Mouse (Mus musculus): ENCODE measurements around the gene Shank3. TPM values are rescaled to one million over a fixed set of nuclear protein-coding genes. Genes with fewer than 3 reads are reported as not detected.
A peak's percentile ranks its signal among the peaks of the same experiment; 100 is the strongest.

Shank3 gene
- polyA plus RNA-seq, 1 experiment from 2014 or later, result 2.5 TPM

GRCm38 (mm10) chr15:89589146-89589545 is 89.7 kb downstream of the Shank3 start:
- Histone ChIP-seq H3K27me3 (ENCODE audit: control insufficient read depth, insufficient read depth, low read depth, low read length) (no peaks in the 10 kb centered on the region), H3K9ac (ENCODE audit: low read length) (no peak overlapping the region), H3K27ac (ENCODE audit: low read length) (no peak overlapping the region), H3K4me2 (ENCODE audit: low read depth, low read length) (no peak overlapping the region), H3K9me3 (ENCODE audit: control insufficient read depth, low read length) (no peaks in the 10 kb centered on the region), H3K4me1 (replicated peaks; ENCODE audit: control insufficient read depth, insufficient read depth, low read length) (peaks cover 5% of the 10 kb centered on the region; the same call in 1 of the 2 replicates), H3K4me3 (ENCODE audit: low read length) (no peak overlapping the region), H3K36me3 (ENCODE audit: control insufficient read depth, insufficient read depth, low read length) (peaks cover 4% of the 10 kb centered on the region; the same call in 1 of the 2 replicates)
- ATAC-seq (ENCODE audit: low read depth), result no peak
- WGBS, result 61% methylated on average over 5 of the region's 5 CpGs

GRCm38 (mm10) chr15:89591317-89591716 is 91.9 kb downstream of the Shank3 start:
- H3K9me3 ChIP-seq (ENCODE audit: control insufficient read depth, low read length), result no peaks in the 10 kb centered on the region
- peak overlapping the region; percentile 77 for H3K4me2 ChIP-seq (ENCODE audit: low read depth, low read length)
- H3K4me3 ChIP-seq (ENCODE audit: low read length), result peak overlapping the region; percentile 80
- ATAC-seq (ENCODE audit: low read depth), result peak; percentile 29
- no peak overlapping the region for H3K27ac ChIP-seq (ENCODE audit: low read length)
- no peaks in the 10 kb centered on the region for H3K27me3 ChIP-seq (ENCODE audit: control insufficient read depth, insufficient read depth, low read depth, low read length)
- under 1% methylated on average over 30 of the region's 30 CpGs for WGBS
- H3K9ac ChIP-seq (ENCODE audit: low read length), result peak overlapping the region; percentile 82
- no peaks in the 10 kb centered on the region for H3K36me3 ChIP-seq (ENCODE audit: control insufficient read depth, insufficient read depth, low read length)
- H3K4me1 ChIP-seq (replicated peaks; ENCODE audit: control insufficient read depth, insufficient read depth, low read length), result peaks cover 5% of the 10 kb centered on the region; the same call in 1 of the 2 replicates

- Histone ChIP-seq H3K36me3 (ENCODE audit: control insufficient read depth, insufficient read depth, low read length) (no peaks in the 10 kb centered on the region), H3K9me3 (ENCODE audit: control insufficient read depth, low read length) (no peaks in the 10 kb centered on the region), H3K4me3 (ENCODE audit: low read length) (peak within 1 kb of the TSS; percentile 80), H3K27me3 (ENCODE audit: control insufficient read depth, insufficient read depth, low read depth, low read length) (no peaks in the 10 kb centered on the region), H3K4me1 (replicated peaks; ENCODE audit: control insufficient read depth, insufficient read depth, low read length) (peaks cover 5% of the 10 kb centered on the region; the same call in 1 of the 2 replicates), H3K27ac (ENCODE audit: low read length) (no peak within 1 kb of the TSS), H3K9ac (ENCODE audit: low read length) (peak within 1 kb of the TSS; percentile 82), H3K4me2 (ENCODE audit: low read depth, low read length) (peak within 1 kb of the TSS; percentile 77)
- peak; percentile 97 for ATAC-seq (ENCODE audit: low read depth)
- WGBS, result under 1% methylated on average over 35 of the region's 35 CpGs
Measured at GRCm38 (mm10) chr15:89591723-89592455, 92.5 kb downstream of the Shank3 start, which contains the start of gene Rabl2. Gene Rabl2 (minus strand): TSS chr15:89591923.

- H3K9me3 ChIP-seq (ENCODE audit: control insufficient read depth, low read length), result no peaks in the 10 kb centered on the region
- no peaks in the 10 kb centered on the region for H3K36me3 ChIP-seq (ENCODE audit: control insufficient read depth, insufficient read depth, low read length)
- no peak for ATAC-seq (ENCODE audit: low read depth)
- H3K4me1 ChIP-seq (replicated peaks; ENCODE audit: control insufficient read depth, insufficient read depth, low read length), result peaks cover 5% of the 10 kb centered on the region; the same call in 1 of the 2 replicates
- H3K27me3 ChIP-seq (ENCODE audit: control insufficient read depth, insufficient read depth, low read depth, low read length), result no peaks in the 10 kb centered on the region
- no peak overlapping the region for H3K4me3 ChIP-seq (ENCODE audit: low read length)
- H3K27ac ChIP-seq (ENCODE audit: low read length), result no peak overlapping the region
- H3K9ac ChIP-seq (ENCODE audit: low read length), result no peak overlapping the region
- no peak overlapping the region for H3K4me2 ChIP-seq (ENCODE audit: low read depth, low read length)
- WGBS, result 42% methylated on average over 4 of the region's 4 CpGs
Measured at GRCm38 (mm10) chr15:89592548-89592947, 93.1 kb downstream of the Shank3 start.

GRCm38 (mm10) chr15:89605822-89606570 is 106.6 kb downstream of the Shank3 start:
- ATAC-seq (ENCODE audit: low read depth), result no peak
- H3K4me2 ChIP-seq (ENCODE audit: low read depth, low read length), result no peak overlapping the region
- no peaks in the 10 kb centered on the region for H3K36me3 ChIP-seq (ENCODE audit: control insufficient read depth, insufficient read depth, low read length)
- H3K27ac ChIP-seq (ENCODE audit: low read length), result no peak overlapping the region
- no peak overlapping the region for H3K4me3 ChIP-seq (ENCODE audit: low read length)
- H3K9ac ChIP-seq (ENCODE audit: low read length), result no peak overlapping the region
- H3K27me3 ChIP-seq (ENCODE audit: control insufficient read depth, insufficient read depth, low read depth, low read length), result no peaks in the 10 kb centered on the region
- H3K4me1 ChIP-seq (replicated peaks; ENCODE audit: control insufficient read depth, insufficient read depth, low read length), result no peaks in the 10 kb centered on the region
- 66% methylated on average over 12 of the region's 12 CpGs for WGBS
- no peaks in the 10 kb centered on the region for H3K9me3 ChIP-seq (ENCODE audit: control insufficient read depth, low read length)

GRCm38 (mm10) chr15:89607480-89607879 is 108.1 kb downstream of the Shank3 start:
- WGBS, result 69% methylated on average over 8 of the region's 8 CpGs
- no peak overlapping the region for H3K4me3 ChIP-seq (ENCODE audit: low read length)
- no peak overlapping the region for H3K4me2 ChIP-seq (ENCODE audit: low read depth, low read length)
- no peak overlapping the region for H3K27ac ChIP-seq (ENCODE audit: low read length)
- H3K27me3 ChIP-seq (ENCODE audit: control insufficient read depth, insufficient read depth, low read depth, low read length), result no peaks in the 10 kb centered on the region
- H3K4me1 ChIP-seq (replicated peaks; ENCODE audit: control insufficient read depth, insufficient read depth, low read length), result no peaks in the 10 kb centered on the region
- no peaks in the 10 kb centered on the region for H3K9me3 ChIP-seq (ENCODE audit: control insufficient read depth, low read length)
- no peak overlapping the region for H3K9ac ChIP-seq (ENCODE audit: low read length)
- ATAC-seq (ENCODE audit: low read depth), result no peak
- no peaks in the 10 kb centered on the region for H3K36me3 ChIP-seq (ENCODE audit: control insufficient read depth, insufficient read depth, low read length)

DNA sequence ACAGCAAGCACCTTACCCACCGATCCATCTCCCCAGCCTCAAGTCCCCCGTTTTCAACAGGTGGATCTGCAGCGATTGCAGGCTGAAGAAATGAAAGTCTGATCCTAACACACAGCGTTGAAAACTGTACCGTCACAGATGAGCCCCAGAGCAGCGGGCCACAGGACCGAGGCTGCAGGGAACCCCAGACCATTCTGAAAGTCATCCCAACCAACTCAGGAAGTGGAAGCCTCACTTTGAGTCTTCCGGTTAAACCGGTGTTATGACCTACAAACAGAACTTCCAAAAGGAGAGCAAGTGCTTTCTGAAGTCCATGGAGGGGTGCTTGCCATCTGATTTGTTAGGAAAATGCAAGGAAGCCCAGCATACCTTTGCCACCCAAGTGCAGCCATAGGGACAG is 108.5 kb downstream of the Shank3 start:
- Histone ChIP-seq H3K27ac (ENCODE audit: low read length) (no peak overlapping the region), H3K36me3 (ENCODE audit: control insufficient read depth, insufficient read depth, low read length) (no peaks in the 10 kb centered on the region), H3K4me3 (ENCODE audit: low read length) (no peak overlapping the region), H3K27me3 (ENCODE audit: control insufficient read depth, insufficient read depth, low read depth, low read length) (no peaks in the 10 kb centered on the region), H3K4me2 (ENCODE audit: low read depth, low read length) (no peak overlapping the region), H3K4me1 (replicated peaks; ENCODE audit: control insufficient read depth, insufficient read depth, low read length) (no peaks in the 10 kb centered on the region), H3K9ac (ENCODE audit: low read length) (no peak overlapping the region), H3K9me3 (ENCODE audit: control insufficient read depth, low read length) (no peaks in the 10 kb centered on the region)
- no peak for ATAC-seq (ENCODE audit: low read depth)
- WGBS, result 74% methylated on average over 9 of the region's 9 CpGs

Other genes with a start within 250 kb of the Shank3 start
- 42.2 and 50.5 TPM in 2 replicates for gene Sbf1, start 184.3 kb upstream of the Shank3 start, polyA plus RNA-seq (2015; fragmentation: Nextera tagmentation; extraction: Ambion mirVana)
- gene Adm2, start 176.9 kb upstream of the Shank3 start, polyA plus RNA-seq (2015; fragmentation: Nextera tagmentation; extraction: Ambion mirVana), result 0.64 and 1.0 TPM in 2 replicates
- gene Miox, start 165.2 kb upstream of the Shank3 start, polyA plus RNA-seq (2015; fragmentation: Nextera tagmentation; extraction: Ambion mirVana), result not detected in 2 replicates
- gene Lmf2, start 144.0 kb upstream of the Shank3 start, polyA plus RNA-seq (2015; fragmentation: Nextera tagmentation; extraction: Ambion mirVana), result 79.0 and 83.6 TPM in 2 replicates
- 158 and 172 TPM in 2 replicates for gene Ncaph2, start 143.9 kb upstream of the Shank3 start, polyA plus RNA-seq (2015; fragmentation: Nextera tagmentation; extraction: Ambion mirVana)
- 3.4 and 7.7 TPM in 2 replicates for gene Sco2, start 125.8 kb upstream of the Shank3 start, polyA plus RNA-seq (2015; fragmentation: Nextera tagmentation; extraction: Ambion mirVana)
- gene Tymp, start 122.6 kb upstream of the Shank3 start, polyA plus RNA-seq (2015; fragmentation: Nextera tagmentation; extraction: Ambion mirVana), result 1.5 and 1.6 TPM in 2 replicates
- 9.6 and 16.1 TPM in 2 replicates for gene Odf3b, start 120.3 kb upstream of the Shank3 start, polyA plus RNA-seq (2015; fragmentation: Nextera tagmentation; extraction: Ambion mirVana)
- gene Klhdc7b, start 114.7 kb upstream of the Shank3 start, polyA plus RNA-seq (2015; fragmentation: Nextera tagmentation; extraction: Ambion mirVana), result 0.04 TPM in 1 of 2 replicates, not detected in the other
- gene Syce3, start 89.1 kb upstream of the Shank3 start, polyA plus RNA-seq (2015; fragmentation: Nextera tagmentation; extraction: Ambion mirVana), result not detected in 2 replicates
- gene Cpt1b, start 73.8 kb upstream of the Shank3 start, polyA plus RNA-seq (2015; fragmentation: Nextera tagmentation; extraction: Ambion mirVana), result 4.7 and 5.7 TPM in 2 replicates
- 2.6 and 2.9 TPM in 2 replicates for gene C730034F03Rik, start 70.0 kb upstream of the Shank3 start, polyA plus RNA-seq (2015; fragmentation: Nextera tagmentation; extraction: Ambion mirVana)
- not detected in 2 replicates for gene Gm44502, start 69.9 kb upstream of the Shank3 start, polyA plus RNA-seq (2015; fragmentation: Nextera tagmentation; extraction: Ambion mirVana)
- 58.4 and 60.4 TPM in 2 replicates for gene Chkb, start 69.7 kb upstream of the Shank3 start, polyA plus RNA-seq (2015; fragmentation: Nextera tagmentation; extraction: Ambion mirVana)
- 0.50 and 0.74 TPM in 2 replicates for gene Mapk8ip2, start 45.7 kb upstream of the Shank3 start, polyA plus RNA-seq (2015; fragmentation: Nextera tagmentation; extraction: Ambion mirVana)
- gene Arsa, start 22.2 kb upstream of the Shank3 start, polyA plus RNA-seq (2015; fragmentation: Nextera tagmentation; extraction: Ambion mirVana), result 22.1 and 27.0 TPM in 2 replicates
- 0.14 and 0.20 TPM in 2 replicates for gene Acr, start 68.7 kb downstream of the Shank3 start, polyA plus RNA-seq (2015; fragmentation: Nextera tagmentation; extraction: Ambion mirVana)
- gene Rabl2, start 92.3 kb downstream of the Shank3 start, polyA plus RNA-seq (2015; fragmentation: Nextera tagmentation; extraction: Ambion mirVana), result 51.3 and 52.8 TPM in 2 replicates